Mouse (Mus musculus) megakaryocyte, adult 5-6 weeks (primary cell): ENCODE data around the gene Dnajc5. TPM values are rescaled to one million over a fixed set of nuclear protein-coding genes. Genes with fewer than 3 reads are reported as not detected.

Experiments used
- ATAC-seq: 2 replicates; pipeline ENCODE4 v1.8.0; 2016; ENCODE audit warnings: mild to moderate bottlenecking, inconsistent platforms; ENCODE audit not compliant: poor library complexity, severe bottlenecking
- total RNA-seq, 2 experiments: library from RNA; stranded (forward) in 1 of 2; stranded (reverse) in 1 of 2; fragments of 153-499, 151-499 nt in 1 of 2; fragments of 221-1000, 200-1000 nt in 1 of 2; gene quantifications; 2 replicates each; pipeline versions ENCODE4 v1.2.3 to v1.2.4; 2015 to 2017

Gene Dnajc5
- total RNA-seq, 2 experiments from 2014 or later: 32.2 to 39.7 TPM

DNA sequence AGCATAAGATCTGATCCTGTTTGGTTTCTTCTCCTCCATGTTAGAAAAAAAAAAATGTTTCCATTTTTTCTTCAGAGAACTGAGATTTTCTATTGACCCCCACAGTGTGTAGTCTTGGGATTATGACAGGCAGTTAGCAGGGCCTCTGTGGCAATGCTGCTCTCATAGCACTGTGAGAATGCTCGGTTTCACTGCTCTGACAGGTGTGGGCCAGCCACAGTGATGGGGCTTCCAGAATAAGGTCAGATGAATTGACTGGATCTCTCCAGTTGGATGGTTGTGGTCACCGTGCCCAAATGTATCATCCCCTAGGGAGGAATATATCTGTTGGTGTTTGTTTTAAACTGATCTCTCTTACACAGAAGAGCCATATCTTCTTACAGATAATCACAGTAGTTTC lies 11.1 kb upstream of the Dnajc5 start:
- no peak for ATAC-seq

DNA sequence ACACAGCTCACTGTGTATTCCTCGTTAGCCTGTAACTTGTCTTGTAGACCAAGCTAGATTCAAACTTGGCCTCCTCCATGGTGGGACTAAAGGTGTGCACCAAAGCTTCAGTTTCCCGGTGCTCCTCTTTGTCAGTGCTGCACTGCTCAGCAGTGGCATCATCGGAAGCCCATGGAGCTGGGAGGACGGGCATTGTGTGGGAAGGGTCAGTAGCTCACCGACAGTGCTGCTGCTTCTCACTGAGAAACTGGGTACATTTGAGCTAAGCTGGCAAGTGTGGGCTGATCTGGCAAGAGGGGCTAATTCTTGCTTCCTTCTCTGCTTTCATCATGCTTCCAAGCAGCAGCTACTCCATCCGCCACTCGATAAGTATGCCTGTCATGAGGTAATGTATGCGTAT lies 9.1 kb upstream of the Dnajc5 start:
- ATAC-seq: no peak

DNA sequence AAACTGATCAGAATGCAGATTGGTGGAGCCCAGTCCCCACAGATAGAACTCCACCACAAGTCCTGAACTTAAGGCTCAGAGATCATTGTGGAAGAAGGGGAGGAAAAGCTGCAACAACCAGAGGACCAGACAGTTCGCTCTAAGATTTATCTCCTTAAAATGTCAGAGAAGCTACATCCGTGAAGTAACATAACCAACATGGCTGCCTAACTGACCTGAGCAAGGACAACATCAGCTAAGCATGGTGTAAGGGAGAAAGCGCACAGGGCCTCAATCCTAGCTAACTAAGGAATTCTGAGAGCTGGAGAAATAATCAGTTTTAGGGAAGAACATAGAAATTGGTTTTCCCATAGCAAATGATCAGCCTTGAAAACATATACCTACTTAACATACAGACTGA lies 1.1 kb upstream of the Dnajc5 start:
- no peak for ATAC-seq

DNA sequence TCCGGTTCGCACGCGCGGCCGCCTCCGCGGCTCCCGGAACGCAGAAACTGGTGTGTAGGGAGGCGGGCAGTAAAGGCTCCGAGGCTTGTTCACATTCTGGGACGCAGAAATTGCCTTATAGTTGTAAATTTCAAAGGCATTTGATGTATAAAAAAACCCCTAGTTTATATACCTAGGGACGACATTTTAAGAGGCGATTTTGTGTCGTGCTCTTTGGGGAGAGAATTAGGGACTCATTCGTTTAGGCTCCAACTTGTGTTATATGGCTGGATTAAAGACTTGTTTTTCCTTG lies 597 bp downstream of the Dnajc5 start:
- no peak for ATAC-seq

DNA sequence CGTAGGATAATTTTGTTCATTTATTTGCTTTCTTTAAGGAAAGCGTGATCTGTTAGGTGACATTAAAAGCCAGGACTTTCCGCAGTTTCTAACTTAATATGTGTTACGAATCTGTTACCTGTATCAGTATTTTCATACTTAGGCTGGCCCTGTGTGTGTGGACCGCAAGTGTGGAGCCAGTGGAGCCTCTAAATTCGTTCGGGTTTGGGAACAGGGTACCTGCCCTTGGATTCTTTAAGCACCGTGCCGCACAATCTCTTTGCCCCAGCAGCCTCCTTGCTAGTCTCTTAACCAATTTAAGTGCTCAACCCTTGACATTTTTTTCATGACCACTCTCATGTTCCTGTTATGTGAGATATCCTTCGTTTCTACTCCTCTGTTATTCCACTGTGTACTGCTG lies 1.2 kb downstream of the Dnajc5 start:
- no peak for ATAC-seq

DNA sequence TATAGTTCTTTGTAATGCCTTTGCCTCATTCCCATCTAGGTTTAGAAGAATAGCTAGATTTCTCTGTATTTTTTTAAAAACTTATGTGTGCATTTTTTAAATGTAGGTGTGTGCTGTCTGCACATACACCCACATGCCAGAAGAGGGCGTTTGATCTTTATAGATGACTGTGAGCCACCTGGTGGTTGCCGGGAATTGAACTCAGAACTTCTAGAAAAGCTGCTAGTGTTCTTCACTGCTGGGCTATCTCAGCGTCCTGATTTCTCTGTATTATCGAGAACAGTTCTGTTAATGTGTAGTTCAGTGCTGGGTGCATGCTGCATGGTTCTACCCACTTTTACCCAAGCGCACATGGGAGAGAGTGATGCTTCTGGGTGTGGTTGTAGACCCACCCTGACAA lies 2.5 kb downstream of the Dnajc5 start:
- peak; percentile 38 for ATAC-seq

DNA sequence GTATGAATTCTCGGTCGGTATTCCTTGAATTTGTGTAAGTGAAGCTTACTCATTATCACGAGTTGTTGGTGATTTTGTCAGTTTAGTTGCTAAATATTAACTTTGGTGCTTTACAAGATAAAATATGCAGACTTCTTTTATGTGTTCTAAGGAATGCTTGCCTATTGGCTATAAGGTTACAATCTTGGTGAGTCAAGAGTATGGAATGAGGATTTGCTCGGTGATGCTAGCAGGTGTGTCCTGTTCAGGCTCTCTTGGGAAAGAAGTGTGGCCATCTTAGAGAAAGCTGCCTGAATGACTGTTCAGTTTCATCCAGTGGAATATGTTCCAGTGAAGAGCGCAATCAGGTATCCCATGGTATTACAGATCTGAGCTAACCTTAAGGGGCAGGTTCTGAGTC lies 5.2 kb downstream of the Dnajc5 start:
- no peak for ATAC-seq

DNA sequence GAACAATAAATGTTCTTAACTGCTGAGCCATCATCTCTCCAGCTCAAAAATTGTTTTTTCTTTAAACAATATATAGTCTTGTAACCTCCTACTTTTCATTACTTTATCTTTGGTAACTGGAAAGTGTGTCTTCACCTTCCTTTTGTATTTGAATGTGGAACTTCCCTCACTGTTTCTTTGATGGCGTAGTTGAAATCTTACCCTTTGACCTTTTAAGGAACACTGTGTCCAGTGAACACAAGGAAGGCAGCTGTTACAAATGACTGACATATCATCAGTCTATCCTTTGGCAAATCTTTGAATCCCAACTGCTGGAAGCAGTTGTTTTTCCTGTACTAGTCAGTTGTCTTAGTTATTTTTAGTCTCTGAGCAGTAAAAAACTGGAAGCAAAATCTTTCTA lies 8.8 kb downstream of the Dnajc5 start:
- peak; percentile 52 for ATAC-seq

DNA sequence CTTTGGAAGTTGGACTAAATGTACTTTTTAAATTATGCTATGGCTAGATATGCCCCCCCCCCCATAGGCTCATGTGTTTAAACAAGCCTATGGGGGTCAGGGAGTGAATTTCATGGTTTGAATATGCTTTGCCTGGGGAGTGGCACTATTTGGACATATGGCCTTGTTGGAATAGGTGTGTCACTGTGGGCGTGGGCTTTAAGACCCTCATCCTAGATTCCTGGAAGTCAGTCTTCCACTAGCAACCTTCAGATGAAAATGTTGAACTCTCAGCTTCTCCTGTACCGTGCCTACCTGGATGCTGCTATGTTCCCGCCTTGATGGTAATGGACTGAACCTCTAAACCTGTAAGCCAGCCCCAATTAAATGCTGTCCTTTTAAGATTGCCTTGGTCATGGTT lies 12.3 kb downstream of the Dnajc5 start:
- no peak for ATAC-seq

DNA sequence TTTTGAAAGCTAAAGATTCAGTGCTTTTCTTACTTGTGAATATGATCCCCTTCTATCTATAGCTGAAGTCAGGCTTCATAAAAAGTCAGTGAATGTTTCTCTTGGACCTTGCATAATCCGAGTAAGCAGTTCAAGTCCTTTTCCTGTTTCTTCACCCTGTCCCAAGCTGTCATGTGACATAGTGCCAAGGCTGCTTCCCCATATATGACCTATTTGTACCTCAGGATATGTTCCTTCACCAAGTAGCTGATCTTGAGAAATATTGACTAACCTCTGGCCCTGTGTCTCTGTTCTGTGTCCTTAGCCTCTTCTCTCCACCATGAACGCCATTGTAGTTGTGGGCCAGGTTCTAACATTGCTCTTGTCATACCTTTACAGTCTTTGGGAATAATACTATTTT lies 16.1 kb downstream of the Dnajc5 start:
- ATAC-seq: peak; percentile 94

DNA sequence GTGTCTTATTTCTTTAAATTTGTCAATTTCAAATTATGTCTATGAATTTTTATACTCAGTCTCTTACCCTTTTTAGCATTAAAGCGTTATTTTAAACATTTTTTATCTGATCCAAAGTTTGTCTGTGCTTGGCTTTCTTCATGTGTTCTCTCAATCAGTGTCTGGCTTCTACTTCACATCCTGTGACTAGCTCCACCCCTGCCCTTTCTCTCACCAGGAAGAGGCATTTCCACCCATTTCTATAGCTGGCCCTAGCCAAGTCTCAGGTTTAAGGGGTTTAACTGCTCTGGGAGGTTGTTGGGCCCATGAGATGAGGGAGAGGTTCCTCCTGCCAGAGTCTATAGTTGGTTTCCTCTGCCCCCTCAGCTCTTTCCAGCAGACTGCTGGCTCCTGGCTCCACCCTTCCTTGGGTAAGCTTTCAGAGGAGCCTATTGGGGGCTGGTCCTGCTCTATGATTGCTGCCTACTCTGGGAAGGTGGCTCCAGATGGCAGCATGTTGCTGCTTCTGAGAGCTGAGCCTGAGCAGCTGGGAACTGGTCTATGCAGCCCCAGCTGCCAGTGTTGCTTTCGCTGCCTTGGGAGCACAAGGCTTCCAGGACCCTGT lies 17.3 kb downstream of the Dnajc5 start:
- ATAC-seq: peak; percentile 63

DNA sequence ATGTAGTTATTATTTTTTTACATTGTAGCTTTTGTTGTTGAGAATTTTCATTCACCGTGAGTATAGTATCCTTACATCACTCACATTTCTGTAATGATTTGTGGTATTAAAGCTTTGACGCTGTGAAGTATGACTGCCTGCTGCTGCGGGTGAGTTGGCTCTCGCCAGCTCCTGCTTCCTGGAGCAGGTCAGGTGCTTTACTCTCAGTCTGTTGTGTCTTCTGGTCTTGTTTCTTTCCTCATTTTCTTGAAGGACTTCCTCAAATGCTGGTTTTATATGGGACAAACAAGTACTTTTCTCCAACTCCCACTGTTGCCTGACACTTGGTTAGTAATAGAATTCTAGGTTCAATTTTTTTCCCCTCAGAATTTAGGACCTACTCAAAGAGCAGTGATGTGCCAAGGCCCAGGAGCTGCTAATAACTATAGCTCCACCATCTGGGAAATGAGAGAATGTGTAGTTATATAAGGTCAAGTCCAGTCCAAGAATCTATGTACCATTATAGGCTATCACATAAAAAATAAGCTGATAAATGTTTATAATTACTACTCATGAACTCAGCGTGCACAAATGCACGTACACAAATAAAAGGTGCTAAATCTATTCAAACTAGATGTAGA lies 21.6 kb downstream of the Dnajc5 start:
- ATAC-seq: peak; percentile 38; the same call in 1 of the 2 replicates

DNA sequence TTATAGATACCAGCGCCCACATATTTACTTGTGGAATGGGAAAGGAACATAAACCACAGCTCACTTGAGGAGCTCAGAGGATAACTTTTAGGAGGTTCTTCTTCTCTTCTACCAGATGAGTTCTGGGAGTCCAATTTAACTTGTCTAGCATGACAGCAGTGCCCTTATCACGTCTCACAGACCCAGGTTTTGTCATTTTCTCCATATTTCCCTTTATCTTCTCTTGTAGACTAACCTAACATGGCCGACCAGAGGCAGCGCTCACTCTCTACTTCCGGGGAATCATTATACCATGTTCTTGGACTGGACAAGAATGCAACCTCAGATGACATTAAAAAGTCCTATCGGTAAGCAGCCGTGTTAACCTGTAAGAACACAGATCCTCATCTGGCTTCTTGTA lies 25.9 kb downstream of the Dnajc5 start:
- ATAC-seq: no peak

DNA sequence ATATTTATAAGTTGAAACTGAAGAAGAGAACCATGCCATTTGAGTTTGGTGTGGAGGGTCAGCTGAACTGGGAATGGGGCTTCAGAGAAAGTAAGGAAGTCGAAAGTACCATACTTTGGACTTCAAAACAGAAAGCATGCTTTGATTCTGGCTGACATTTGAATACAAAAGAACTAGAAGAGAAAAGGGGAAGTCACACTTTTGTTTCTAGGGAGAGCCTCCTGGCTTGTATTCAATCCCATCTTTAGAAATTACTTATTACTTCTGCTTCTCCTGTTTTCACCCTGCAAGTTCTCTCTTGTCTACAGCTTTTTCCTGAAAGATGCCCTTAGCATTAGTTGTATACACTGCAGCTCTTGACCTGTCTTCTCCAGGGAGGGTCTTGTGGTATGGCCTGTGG lies 27.9 kb downstream of the Dnajc5 start:
- ATAC-seq: peak; percentile 75

DNA sequence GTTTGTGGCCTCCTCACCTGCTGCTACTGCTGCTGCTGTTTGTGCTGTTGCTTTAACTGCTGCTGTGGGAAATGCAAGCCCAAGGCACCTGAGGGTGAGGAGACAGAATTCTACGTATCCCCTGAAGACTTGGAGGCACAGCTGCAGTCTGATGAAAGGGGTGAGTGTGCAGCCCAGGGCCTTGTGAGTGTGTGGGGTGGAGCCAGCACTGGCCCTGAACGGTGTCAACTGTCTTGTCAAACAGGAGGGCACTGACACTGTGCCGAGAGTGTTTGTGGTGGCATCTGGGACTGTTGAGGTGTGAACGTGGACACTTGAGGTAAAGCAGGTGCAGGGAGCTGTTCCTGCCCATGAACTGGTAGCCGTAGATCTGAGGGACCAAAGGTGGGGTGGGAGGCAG lies 28.4 kb downstream of the Dnajc5 start:
- no peak for ATAC-seq

DNA sequence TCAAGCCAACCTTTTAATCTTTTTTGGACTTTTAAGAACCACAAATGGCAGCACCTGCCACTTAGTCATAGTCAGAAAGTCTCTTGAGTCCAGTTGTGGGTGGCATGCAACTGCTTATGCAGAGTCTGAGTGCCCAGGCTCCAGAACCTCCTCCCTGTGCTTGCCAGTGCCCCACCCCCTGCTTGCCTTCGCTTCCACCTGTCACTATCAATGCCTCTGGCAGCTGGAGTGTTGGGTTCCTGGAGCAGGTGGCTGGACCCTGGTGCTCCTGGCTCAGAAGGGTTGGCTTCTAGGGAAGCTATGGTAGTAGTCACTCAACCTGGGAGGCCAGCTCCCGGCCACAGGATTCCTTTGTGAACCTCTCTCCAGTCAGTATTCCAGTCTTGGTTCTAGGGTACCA lies 29.9 kb downstream of the Dnajc5 start:
- ATAC-seq: no peak

DNA sequence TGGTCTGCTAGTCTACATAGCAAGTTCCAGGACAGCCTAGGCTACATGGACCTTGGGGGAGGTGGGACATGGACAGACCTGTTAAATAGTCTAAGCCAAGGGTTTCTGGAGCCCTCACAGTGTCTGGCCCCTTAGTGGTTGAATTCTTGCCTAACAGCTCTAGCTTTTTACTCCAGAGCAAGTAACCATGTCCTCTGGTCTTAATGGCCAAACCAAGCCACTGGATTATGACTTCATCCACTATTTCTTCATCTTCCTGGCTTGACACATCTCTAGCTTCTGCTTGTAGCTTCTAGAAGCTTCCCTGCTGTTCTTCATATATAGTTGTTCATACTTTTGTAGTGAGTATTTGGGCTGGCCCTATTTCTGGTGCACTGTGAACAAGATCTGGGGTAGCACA lies 33.5 kb downstream of the Dnajc5 start:
- ATAC-seq: peak; percentile 92

DNA sequence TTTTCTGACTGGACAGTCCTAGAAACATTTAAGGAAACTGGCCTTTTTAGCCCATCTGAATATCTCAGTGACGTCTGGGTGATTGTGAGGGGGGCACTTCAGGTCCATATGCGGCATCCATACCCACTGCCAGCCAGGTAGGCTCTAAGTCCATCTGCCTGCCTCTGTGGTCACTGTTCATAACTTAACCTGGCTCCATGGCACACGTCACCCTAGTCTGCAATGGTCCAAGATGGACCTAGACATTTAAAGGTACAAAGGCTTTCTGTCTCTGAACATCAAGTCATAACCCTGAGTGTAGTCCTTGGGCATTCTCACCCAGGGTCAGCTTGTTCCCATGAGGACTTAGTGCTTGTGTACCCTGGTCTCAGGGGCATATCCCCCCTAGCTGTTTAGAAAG lies 47.1 kb downstream of the Dnajc5 start:
- ATAC-seq: no peak

DNA sequence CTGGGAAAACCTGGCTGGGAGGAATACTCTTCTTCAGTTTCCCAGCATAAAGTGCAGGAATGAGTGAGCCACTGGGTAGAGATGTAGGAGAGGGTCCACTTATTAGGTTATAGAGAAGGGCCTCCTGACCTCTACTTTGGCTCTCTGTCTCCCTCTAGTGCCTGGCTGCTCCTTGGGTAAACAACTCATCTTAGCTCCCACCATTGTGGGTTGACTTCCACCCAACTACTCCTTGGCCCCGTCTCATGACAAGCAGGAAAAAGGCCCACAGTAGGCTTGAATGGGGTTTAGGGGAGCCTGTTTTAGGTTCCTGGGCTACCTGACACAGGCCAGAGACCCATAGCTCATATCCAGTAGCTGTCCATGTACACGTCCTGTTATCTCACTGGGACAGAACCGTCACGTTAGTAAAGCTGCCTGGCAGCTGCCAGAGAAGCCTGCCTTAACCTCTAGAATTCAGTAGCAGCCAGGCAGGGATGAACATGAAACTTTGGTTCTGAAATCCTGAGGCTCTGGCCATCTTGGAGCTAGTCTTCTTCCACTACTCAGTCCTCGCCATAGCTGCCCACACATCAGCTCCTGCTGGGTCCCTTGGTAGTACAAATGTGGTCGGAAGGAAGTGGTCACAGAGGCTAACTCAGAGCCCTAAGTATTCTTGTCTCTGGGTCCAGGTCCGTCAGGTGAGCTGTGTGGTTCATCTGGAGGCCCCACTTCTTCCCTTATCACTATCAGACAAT lies 48.2 kb downstream of the Dnajc5 start:
- peak; percentile 85 for ATAC-seq

DNA sequence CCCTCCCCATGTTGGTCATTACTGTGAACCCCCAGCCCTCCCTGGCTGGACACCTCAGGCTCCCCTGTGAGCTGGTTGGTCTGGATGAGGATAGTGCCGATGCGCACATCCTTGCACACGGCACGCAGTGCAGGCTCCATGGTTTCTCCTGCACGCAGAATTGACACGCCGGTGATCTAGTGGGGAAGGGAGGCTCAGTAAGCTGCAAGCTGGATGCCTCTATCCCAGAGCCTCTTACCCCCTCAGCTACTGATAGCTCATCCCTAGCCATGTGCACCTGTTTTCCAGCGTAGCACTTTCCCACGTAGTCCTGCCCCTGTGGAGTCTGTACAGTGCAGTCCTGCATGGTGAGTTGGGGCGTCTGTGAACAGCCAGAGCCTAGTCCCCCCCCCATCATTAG lies 49.6 kb downstream of the Dnajc5 start:
- no peak for ATAC-seq

DNA sequence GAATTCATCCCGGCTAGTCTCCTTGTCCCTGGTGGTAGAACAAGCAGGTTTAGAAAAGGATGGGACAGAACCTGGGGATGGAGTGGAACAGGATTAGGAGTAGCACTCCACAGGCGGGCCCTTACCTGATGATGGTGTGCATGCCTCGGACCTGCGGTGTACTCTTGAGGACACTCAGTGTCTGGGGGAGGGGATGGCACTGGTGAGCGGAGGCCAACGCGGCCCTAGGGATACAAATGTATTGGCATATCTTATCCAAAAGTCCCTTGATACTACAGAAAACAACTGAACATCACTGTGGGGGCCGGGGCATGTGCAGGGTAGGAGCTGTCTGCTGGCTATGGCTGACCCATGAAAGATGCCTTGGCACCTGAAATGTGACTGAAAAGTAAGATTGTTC lies 50.1 kb downstream of the Dnajc5 start:
- ATAC-seq: no peak

DNA sequence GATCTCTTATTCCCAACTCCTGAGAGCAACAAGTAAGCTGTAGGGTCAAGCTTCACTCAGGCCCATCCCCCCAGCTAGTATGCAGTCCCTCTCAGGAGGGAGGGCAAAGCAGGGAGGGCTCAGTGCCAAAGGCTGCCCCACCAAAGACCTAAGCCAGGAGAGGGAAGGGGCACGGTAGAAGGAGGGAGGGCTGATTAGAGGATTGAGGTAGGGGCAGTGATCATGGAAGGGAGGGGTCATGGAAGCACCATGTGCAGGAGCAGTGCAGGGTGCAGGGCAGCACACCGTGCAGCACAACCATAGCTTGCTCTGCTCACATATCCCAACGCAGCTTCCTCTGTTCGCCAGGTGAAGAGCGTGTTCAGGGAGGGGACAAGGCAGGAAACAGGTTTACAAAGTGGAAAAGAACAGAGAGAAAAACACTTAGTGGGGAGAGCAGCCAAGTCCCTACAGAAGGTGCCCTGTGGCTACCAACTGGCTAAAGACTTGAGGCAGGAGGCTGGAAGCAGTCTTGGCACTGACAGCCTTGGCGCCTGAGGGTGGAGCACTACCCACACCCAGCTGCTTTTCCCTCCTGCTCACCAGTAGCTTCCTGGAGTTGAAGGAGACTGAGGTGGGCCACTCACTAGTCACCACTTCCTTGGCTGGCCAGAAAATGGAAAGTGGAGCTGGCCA lies 50.8 kb downstream of the Dnajc5 start:
- no peak for ATAC-seq
